In the genomic region with DNA sequence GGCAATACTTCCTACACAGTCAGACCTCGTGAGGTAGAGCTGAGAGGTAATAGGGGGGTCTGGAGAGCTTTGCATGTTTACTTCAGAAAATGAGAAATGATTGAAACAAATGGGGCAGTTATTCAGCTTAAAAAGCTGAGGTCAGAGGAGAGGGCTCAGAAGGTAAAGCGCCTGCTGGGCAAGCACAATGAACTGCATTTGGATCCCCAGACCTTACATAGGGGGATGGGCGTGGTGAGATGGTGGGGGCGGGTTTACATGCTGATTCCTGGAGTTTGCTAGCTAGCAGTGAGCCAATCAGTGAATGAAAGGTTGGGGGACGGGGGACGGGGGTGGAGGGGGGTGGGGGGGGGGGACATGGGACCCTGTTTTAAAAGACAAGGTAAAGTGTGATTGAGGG, we compare ENCODE assay signal across 29 mouse cellular contexts.
DNase-seq lines count a peak whose midpoint lies in the region; ATAC-seq and TF ChIP-seq lines count a peak whose summit lies in the region.
"Had no signal": no experiment of that assay in that cellular context is flagged by ENCODE, and none has a peak within 500 bp of the region (broad histone marks: within the 10 kb centered on the region; RNA-seq: fewer than 3 reads in every experiment).

No protein-coding gene starts in this region.

- DNase-seq in hindbrain, embryonic 10.5 days (ENCODE audit: low spot score) = peak; percentile 20
- no peak for DNase-seq in hindbrain, postnatal 0 days (ENCODE audit: low spot score)
- DNase-seq in ES-E14 (ENCODE audit: low read depth, low spot score) = peak; percentile 22
- DNase-seq in embryo, embryonic 10.5 days (ENCODE audit: low spot score) = peak; percentile 39
- no peak for DNase-seq in yolk sac, embryonic 10.5 days (ENCODE audit: low spot score)
- no peak for DNase-seq in left cerebral cortex, adult 8-10 months (ENCODE audit: low spot score in 2 of 2)
- DNase-seq: adrenal gland, postnatal 25 days; B cell, adult 2 months; cerebellum, adult 11-12 months; cerebellum, postnatal 10 days; forebrain, postnatal 0 days; heart, adult 2 months; heart, postnatal 14 days; kidney, postnatal 14 days; left cerebral cortex, postnatal 4 days; lung, embryonic 14.5 days; lung, postnatal 14 days; right cerebral cortex, postnatal 14 days had no signal

- no peak overlapping the region for H3K4me3 ChIP-seq in hindbrain, embryonic 10.5 days
- H3K4me3 ChIP-seq in hindbrain, postnatal 0 days (ENCODE audit: low read length) = no peak overlapping the region
- no peak overlapping the region for H3K4me3 ChIP-seq in ES-E14 (ENCODE audit: insufficient read depth in 1 of 2, low read depth in 1 of 2, low read length in 2 of 2, poor library complexity in 1 of 2, severe bottlenecking in 1 of 2)
- H3K4me3 ChIP-seq in limb, embryonic 13.5 days = no peak overlapping the region
- H3K4me3 ChIP-seq: embryonic facial prominence, embryonic 15.5 days; heart, adult 2 months; hindbrain, embryonic 12.5 days; layer of hippocampus, adult 2 months; liver, embryonic 15.5 days; myocyte; neural tube, embryonic 12.5 days had no signal

- H3K27me3 ChIP-seq in hindbrain, embryonic 10.5 days (ENCODE audit: insufficient read depth, poor library complexity, severe bottlenecking) = peaks cover 19% of the 10 kb centered on the region
- H3K27me3 ChIP-seq in hindbrain, postnatal 0 days (ENCODE audit: insufficient read depth, low read length) = no peaks in the 10 kb centered on the region
- peaks cover 9% of the 10 kb centered on the region for H3K27me3 ChIP-seq in limb, embryonic 13.5 days
- H3K27me3 ChIP-seq: liver, embryonic 15.5 days; neural tube, embryonic 12.5 days; Patski had no signal

- H3K4me2 ChIP-seq in hindbrain, postnatal 0 days (ENCODE audit: low read depth, low read length) = no peak overlapping the region
- H3K4me2 ChIP-seq in limb, embryonic 13.5 days (replicated peaks) = no peak overlapping the region
- H3K4me2 ChIP-seq: embryonic facial prominence, embryonic 15.5 days; hindbrain, embryonic 12.5 days; liver, embryonic 15.5 days; lung, embryonic 14.5 days; midbrain, embryonic 11.5 days; neural tube, embryonic 12.5 days had no signal

- 13% methylated on average over 6 of the region's 6 CpGs for WGBS in hindbrain, embryonic 10.5 days
- 18% methylated on average over 3 of the region's 6 CpGs for WGBS in hindbrain, postnatal 0 days
- 16% methylated on average over 6 of the region's 6 CpGs for WGBS in limb, embryonic 13.5 days

- H3K27ac ChIP-seq in hindbrain, embryonic 10.5 days = no peak overlapping the region
- no peak overlapping the region for H3K27ac ChIP-seq in hindbrain, postnatal 0 days
- H3K27ac ChIP-seq in ES-E14 (ENCODE audit: insufficient read depth, low read depth, low read length, poor library complexity, severe bottlenecking) = no peak overlapping the region
- H3K27ac ChIP-seq in limb, embryonic 13.5 days = 0 out of 2 replicates have a peak overlapping the region, but pooled peaks have one; percentile 15
- H3K27ac ChIP-seq: embryonic facial prominence, embryonic 15.5 days; heart, adult 2 months; hindbrain, embryonic 12.5 days; layer of hippocampus, adult 2 months; liver, embryonic 15.5 days; neural tube, embryonic 12.5 days had no signal

- no peak for ATAC-seq in hindbrain, postnatal 0 days
- ATAC-seq in limb, embryonic 13.5 days (ENCODE audit: low FRiP score, low read depth) = no peak
- no peak for ATAC-seq in megakaryocyte-erythroid progenitor cell, adult 5-6 weeks (replicated peaks; ENCODE audit: low FRiP score, low TSS enrichment, poor library complexity, severe bottlenecking)
- ATAC-seq: forebrain, postnatal 0 days; intestine, postnatal 0 days; Patski had no signal

- in situ Hi-C loops in ES-E14 (cut with MboI; ENCODE audit: low sequenced_read_pairs in 2 of 2, unreplicated experiment in 2 of 2) = no loop called here

- H3K4me1 ChIP-seq in hindbrain, embryonic 10.5 days (replicated peaks) = peaks cover 23% of the 10 kb centered on the region
- no peaks in the 10 kb centered on the region for H3K4me1 ChIP-seq in hindbrain, postnatal 0 days (ENCODE audit: insufficient read depth, low read length)
- H3K4me1 ChIP-seq in ES-E14 (ENCODE audit: control insufficient read depth in 2 of 2, insufficient read depth in 2 of 2, low read length in 2 of 2, poor library complexity in 1 of 2) = peaks cover 0 to 7% of the 10 kb centered on the region in 2 experiments; a peak in 2 of 4 replicates
- H3K4me1 ChIP-seq in limb, embryonic 13.5 days = peaks cover 47% of the 10 kb centered on the region
- H3K4me1 ChIP-seq: liver, embryonic 15.5 days had no signal

- H3K9ac ChIP-seq in hindbrain, postnatal 0 days (replicated peaks; ENCODE audit: low read length) = no peak overlapping the region
- no peak overlapping the region for H3K9ac ChIP-seq in ES-E14 (ENCODE audit: insufficient read depth, low read depth, low read length, poor library complexity, severe bottlenecking)
- H3K9ac ChIP-seq in limb, embryonic 13.5 days = no peak overlapping the region
- H3K9ac ChIP-seq: embryonic facial prominence, embryonic 15.5 days; forebrain, postnatal 0 days; hindbrain, embryonic 12.5 days; liver, embryonic 15.5 days; lung, embryonic 14.5 days; neural tube, embryonic 12.5 days had no signal

- no peak for TF ChIP-seq CTCF in hindbrain, postnatal 0 days (IDR thresholded peaks at IDR 0.05; ENCODE audit: low read depth)

- H3K36me3 ChIP-seq in hindbrain, embryonic 10.5 days = no peaks in the 10 kb centered on the region
- H3K36me3 ChIP-seq in hindbrain, postnatal 0 days (ENCODE audit: insufficient read depth, low read length) = no peaks in the 10 kb centered on the region
- H3K36me3 ChIP-seq in ES-E14 (ENCODE audit: control insufficient read depth, insufficient read depth, low read length, poor library complexity, severe bottlenecking) = no peaks in the 10 kb centered on the region
- H3K36me3 ChIP-seq in limb, embryonic 13.5 days = no peaks in the 10 kb centered on the region
- H3K36me3 ChIP-seq: embryonic facial prominence, embryonic 15.5 days; hindbrain, embryonic 12.5 days; liver, embryonic 15.5 days; neural tube, embryonic 12.5 days had no signal

- no peaks in the 10 kb centered on the region for H3K9me3 ChIP-seq in hindbrain, embryonic 10.5 days
- no peaks in the 10 kb centered on the region for H3K9me3 ChIP-seq in hindbrain, postnatal 0 days (ENCODE audit: low read length)
- no peaks in the 10 kb centered on the region for H3K9me3 ChIP-seq in ES-E14 (ENCODE audit: control insufficient read depth, insufficient read depth, low read depth, low read length)
- no peaks in the 10 kb centered on the region for H3K9me3 ChIP-seq in limb, embryonic 13.5 days
- H3K9me3 ChIP-seq: embryonic facial prominence, embryonic 15.5 days; hindbrain, embryonic 12.5 days; liver, embryonic 15.5 days; neural tube, embryonic 12.5 days had no signal

TF ChIP-seq in ES-E14, 5 proteins besides CTCF, POLR2A, EP300 and RAD21:
- TF ChIP-seq ZC3H11A (IDR thresholded peaks at IDR 0.05; ENCODE audit: borderline replicate concordance, low read depth, low read length) (no peak), HCFC1 (IDR thresholded peaks at IDR 0.05; ENCODE audit: borderline replicate concordance, insufficient read depth, low read length) (no peak), ZNF384 (IDR thresholded peaks at IDR 0.05; ENCODE audit: low read depth, low read length) (no peak), CHD2 (IDR thresholded peaks at IDR 0.05; ENCODE audit: low read depth, low read length) (no peak), MAFK (IDR thresholded peaks at IDR 0.05; ENCODE audit: insufficient read depth, low read depth, low read length) (no peak)

Comparison
In these comparisons a context has a peak if more than half of its experiments do, and no peak if none do; other contexts are left out.
1. DNase-seq: peak in hindbrain, embryonic 10.5 days (single experiment), ES-E14 (single experiment) and embryo, embryonic 10.5 days (single experiment); none in hindbrain, postnatal 0 days (single experiment), yolk sac, embryonic 10.5 days (single experiment) and left cerebral cortex, adult 8-10 months (0 of 2).